Mouse (Mus musculus) hindbrain, embryonic 12.5 days (tissue): ENCODE results near the gene Sema3g. TPM values are rescaled to one million over a fixed set of nuclear protein-coding genes. Genes with fewer than 3 reads are reported as not detected.

ENCODE experiments used
- ATAC-seq: fragments of 200-750 bp; cut with Nextera tagmentation; 2 replicates; pipeline ENCODE4 v1.8.0; 2017; ENCODE audit warnings: moderate TSS enrichment; ENCODE audit not compliant: low FRiP score
- H3K27ac ChIP-seq: fragments of 300-500 bp; sonication (generic); 2 replicates; pipeline ENCODE4 v1.5.1; 2016; ENCODE audit warnings: mild to moderate bottlenecking
- H3K27me3 ChIP-seq: fragments of 300-500 bp; sonication (generic); 2 replicates; pipeline ENCODE4 v1.6.1; 2016; ENCODE audit warnings: mild to moderate bottlenecking
- H3K36me3 ChIP-seq: fragments of 300-500 bp; sonication (generic); 2 replicates; pipeline ENCODE4 v1.6.1; 2016; ENCODE audit warnings: mild to moderate bottlenecking
- H3K4me1 ChIP-seq: fragments of 300-500 bp; sonication (generic); 2 replicates; pipeline ENCODE4 v1.6.1; 2016
- H3K4me2 ChIP-seq: fragments of 300-500 bp; sonication (generic); replicated peaks from 2 replicates; pipeline ENCODE4 v1.6.1; 2016; ENCODE audit warnings: mild to moderate bottlenecking
- H3K4me3 ChIP-seq: fragments of 300-500 bp; sonication (generic); 2 replicates; pipeline ENCODE4 v1.5.1; 2016; ENCODE audit warnings: mild to moderate bottlenecking
- H3K9ac ChIP-seq: fragments of 300-500 bp; sonication (generic); 2 replicates; pipeline ENCODE4 v1.6.1; 2016; ENCODE audit warnings: mild to moderate bottlenecking, moderate library complexity
- H3K9me3 ChIP-seq: fragments of 300-500 bp; sonication (generic); replicated peaks from 2 replicates; pipeline ENCODE4 v1.6.1; 2016; ENCODE audit warnings: mild to moderate bottlenecking
- WGBS: fragments of 180-500 bp; shearing (Covaris S2); methylation state at CpG from one replicate; pipeline ENCODE4 v1.1.7; 2016; 5-methylcytosine and 5-hydroxymethylcytosine counted together
- polyA plus RNA-seq: library from polyadenylated mRNA; unstranded; fragments of >200 nt; fragmentation: Nextera tagmentation; extraction: Ambion mirVana; gene quantifications from 2 replicates; pipeline ENCODE4 v1.2.1, GENCODE M21; 2016

Sema3g gene
- polyA plus RNA-seq, 1 experiment from 2014 or later, result 0.79 TPM

- H3K27me3 ChIP-seq, result no peaks in the 10 kb centered on the region
- ATAC-seq, result no peak
- 71% methylated on average over 2 of the region's 2 CpGs for WGBS
- no peaks in the 10 kb centered on the region for H3K4me1 ChIP-seq
- no peak overlapping the region for H3K4me3 ChIP-seq
- peaks cover 97% of the 10 kb centered on the region for H3K36me3 ChIP-seq
- H3K9me3 ChIP-seq, result no peaks in the 10 kb centered on the region
- no peak overlapping the region for H3K9ac ChIP-seq
- H3K27ac ChIP-seq, result no peak overlapping the region
- no peak overlapping the region for H3K4me2 ChIP-seq
These were observed 34.8 kb upstream of the Sema3g start for GRCm38 (mm10) chr14:31182786-31183290.

- Histone ChIP-seq H3K27ac (no peak overlapping the region), H3K4me2 (no peak overlapping the region), H3K4me3 (no peak overlapping the region), H3K27me3 (no peaks in the 10 kb centered on the region), H3K4me1 (no peaks in the 10 kb centered on the region), H3K9me3 (no peaks in the 10 kb centered on the region), H3K36me3 (peaks cover 99% of the 10 kb centered on the region), H3K9ac (no peak overlapping the region)
- WGBS, result 92% methylated on average over 5 of the region's 5 CpGs
- no peak for ATAC-seq
These were observed 34.1 kb upstream of the Sema3g start for GRCm38 (mm10) chr14:31183541-31183940.

GRCm38 (mm10) chr14:31184195-31184594 is 33.5 kb upstream of the Sema3g start:
- H3K9ac ChIP-seq, result no peak overlapping the region
- no peaks in the 10 kb centered on the region for H3K27me3 ChIP-seq
- no peaks in the 10 kb centered on the region for H3K9me3 ChIP-seq
- ATAC-seq, result no peak
- peaks cover 99% of the 10 kb centered on the region for H3K36me3 ChIP-seq
- H3K4me2 ChIP-seq, result no peak overlapping the region
- H3K4me3 ChIP-seq, result no peak overlapping the region
- no peak overlapping the region for H3K27ac ChIP-seq
- WGBS, result 93% methylated on average over 12 of the region's 12 CpGs
- H3K4me1 ChIP-seq, result no peaks in the 10 kb centered on the region

- H3K4me2 ChIP-seq, result no peak overlapping the region
- WGBS, result 97% methylated on average over 4 of the region's 4 CpGs
- H3K9ac ChIP-seq, result no peak overlapping the region
- H3K27me3 ChIP-seq, result no peaks in the 10 kb centered on the region
- no peak overlapping the region for H3K4me3 ChIP-seq
- ATAC-seq, result no peak
- no peaks in the 10 kb centered on the region for H3K4me1 ChIP-seq
- H3K36me3 ChIP-seq, result peaks cover 99% of the 10 kb centered on the region
- H3K9me3 ChIP-seq, result no peaks in the 10 kb centered on the region
- no peak overlapping the region for H3K27ac ChIP-seq
These were observed 31.0 kb upstream of the Sema3g start for GRCm38 (mm10) chr14:31186656-31187055.

- no peak overlapping the region for H3K27ac ChIP-seq
- H3K4me2 ChIP-seq, result no peak overlapping the region
- 68% methylated on average over 6 of the region's 6 CpGs for WGBS
- H3K4me3 ChIP-seq, result no peak overlapping the region
- no peak for ATAC-seq
- peaks cover 98% of the 10 kb centered on the region for H3K36me3 ChIP-seq
- H3K9me3 ChIP-seq, result no peaks in the 10 kb centered on the region
- no peaks in the 10 kb centered on the region for H3K4me1 ChIP-seq
- no peaks in the 10 kb centered on the region for H3K27me3 ChIP-seq
- no peak overlapping the region for H3K9ac ChIP-seq
These were observed 28.9 kb upstream of the Sema3g start for GRCm38 (mm10) chr14:31188771-31189181.

- no peaks in the 10 kb centered on the region for H3K9me3 ChIP-seq
- peaks cover 96% of the 10 kb centered on the region for H3K36me3 ChIP-seq
- no peaks in the 10 kb centered on the region for H3K27me3 ChIP-seq
- H3K4me3 ChIP-seq, result no peak overlapping the region
- H3K4me2 ChIP-seq, result no peak overlapping the region
- no peak for ATAC-seq
- no peaks in the 10 kb centered on the region for H3K4me1 ChIP-seq
- H3K9ac ChIP-seq, result no peak overlapping the region
- WGBS, result 90% methylated on average over 3 of the region's 3 CpGs
- H3K27ac ChIP-seq, result no peak overlapping the region
These were observed 28.3 kb upstream of the Sema3g start for GRCm38 (mm10) chr14:31189348-31189747.

GRCm38 (mm10) chr14:31191936-31192335 is 25.7 kb upstream of the Sema3g start:
- H3K4me3 ChIP-seq, result no peak overlapping the region
- no peak overlapping the region for H3K9ac ChIP-seq
- H3K27me3 ChIP-seq, result no peaks in the 10 kb centered on the region
- ATAC-seq, result no peak
- WGBS, result 83% methylated on average over 2 of the region's 2 CpGs
- no peaks in the 10 kb centered on the region for H3K9me3 ChIP-seq
- no peaks in the 10 kb centered on the region; the same call in 1 of the 2 replicates for H3K4me1 ChIP-seq
- no peak overlapping the region for H3K4me2 ChIP-seq
- no peak overlapping the region for H3K27ac ChIP-seq
- H3K36me3 ChIP-seq, result peaks cover 91% of the 10 kb centered on the region

GRCm38 (mm10) chr14:31193791-31194190 is 23.9 kb upstream of the Sema3g start:
- H3K27me3 ChIP-seq, result no peaks in the 10 kb centered on the region
- H3K36me3 ChIP-seq, result peaks cover 80% of the 10 kb centered on the region
- H3K4me2 ChIP-seq, result no peak overlapping the region
- no peak overlapping the region for H3K9ac ChIP-seq
- H3K27ac ChIP-seq, result no peak overlapping the region
- no peak overlapping the region for H3K4me3 ChIP-seq
- 85% methylated on average over 7 of the region's 7 CpGs for WGBS
- H3K9me3 ChIP-seq, result no peaks in the 10 kb centered on the region
- no peak for ATAC-seq
- H3K4me1 ChIP-seq, result peaks cover 9% of the 10 kb centered on the region

GRCm38 (mm10) chr14:31194441-31194840 is 23.2 kb upstream of the Sema3g start:
- 90% methylated on average over 2 of the region's 2 CpGs for WGBS
- Histone ChIP-seq H3K4me3 (no peak overlapping the region), H3K36me3 (peaks cover 80% of the 10 kb centered on the region), H3K4me2 (no peak overlapping the region), H3K27me3 (no peaks in the 10 kb centered on the region), H3K9ac (no peak overlapping the region), H3K27ac (no peak overlapping the region), H3K4me1 (peaks cover 9% of the 10 kb centered on the region), H3K9me3 (no peaks in the 10 kb centered on the region)
- no peak for ATAC-seq

GRCm38 (mm10) chr14:31194891-31195513 is 22.7 kb upstream of the Sema3g start:
- no peaks in the 10 kb centered on the region for H3K9me3 ChIP-seq
- H3K27me3 ChIP-seq, result no peaks in the 10 kb centered on the region
- WGBS, result 89% methylated on average over 14 of the region's 14 CpGs
- peaks cover 80% of the 10 kb centered on the region for H3K36me3 ChIP-seq
- H3K4me2 ChIP-seq, result no peak overlapping the region
- H3K4me3 ChIP-seq, result no peak overlapping the region
- peaks cover 9% of the 10 kb centered on the region for H3K4me1 ChIP-seq
- no peak overlapping the region; the same call in 1 of the 2 replicates for H3K9ac ChIP-seq
- ATAC-seq, result no peak
- no peak overlapping the region for H3K27ac ChIP-seq

GRCm38 (mm10) chr14:31195521-31195920 is 22.1 kb upstream of the Sema3g start:
- Histone ChIP-seq H3K27me3 (no peaks in the 10 kb centered on the region), H3K4me1 (peaks cover 9% of the 10 kb centered on the region), H3K27ac (no peak overlapping the region), H3K9ac (no peak overlapping the region), H3K36me3 (peaks cover 80% of the 10 kb centered on the region), H3K9me3 (no peaks in the 10 kb centered on the region), H3K4me3 (no peak overlapping the region), H3K4me2 (no peak overlapping the region)
- ATAC-seq, result no peak
- WGBS, result 96% methylated on average over 4 of the region's 4 CpGs

GRCm38 (mm10) chr14:31195968-31196367 is 21.7 kb upstream of the Sema3g start:
- Histone ChIP-seq H3K9ac (no peak overlapping the region), H3K27ac (no peak overlapping the region), H3K9me3 (no peaks in the 10 kb centered on the region), H3K4me1 (peaks cover 9% of the 10 kb centered on the region), H3K36me3 (peaks cover 80% of the 10 kb centered on the region), H3K4me2 (no peak overlapping the region), H3K4me3 (no peak overlapping the region), H3K27me3 (no peaks in the 10 kb centered on the region)
- no peak for ATAC-seq
